ENCODE assay signal across 12 mouse cellular contexts in genomic region chr9:74977962-74978361, GRCm38 (mm10). TPM values are rescaled to one million over a fixed set of nuclear protein-coding genes. Genes with fewer than 3 reads are reported as not detected.
DNase-seq lines count a peak whose midpoint lies in the region; ATAC-seq and TF ChIP-seq lines count a peak whose summit lies in the region.
"Had no signal": no experiment of that assay in that cellular context is flagged by ENCODE, and none has a peak within 500 bp of the region (broad histone marks: within the 10 kb centered on the region; RNA-seq: fewer than 3 reads in every experiment).

No protein-coding gene starts in this region.

- no peaks in the 10 kb centered on the region for H3K9me3 ChIP-seq in kidney, postnatal 0 days (replicated peaks; ENCODE audit: low read length)
- H3K9me3 ChIP-seq in kidney, embryonic 16.5 days (ENCODE audit: low read length), result no peaks in the 10 kb centered on the region
- no peaks in the 10 kb centered on the region for H3K9me3 ChIP-seq in forebrain, postnatal 0 days (ENCODE audit: low read length)
- no peaks in the 10 kb centered on the region for H3K9me3 ChIP-seq in neural tube, embryonic 13.5 days

- 0 out of 2 replicates have a peak, but pooled peaks cover 4% of the 10 kb centered on the region for H3K36me3 ChIP-seq in kidney, postnatal 0 days (ENCODE audit: insufficient read depth, low read length)
- no peaks in the 10 kb centered on the region for H3K36me3 ChIP-seq in kidney, embryonic 16.5 days (ENCODE audit: insufficient read depth, low read length)
- no peaks in the 10 kb centered on the region for H3K36me3 ChIP-seq in forebrain, postnatal 0 days (ENCODE audit: insufficient read depth)
- H3K36me3 ChIP-seq in neural tube, embryonic 13.5 days, result 0 out of 2 replicates have a peak, but pooled peaks cover 7% of the 10 kb centered on the region

- peak; percentile 58 for DNase-seq in cerebellum, adult 9-10 months
- DNase-seq in cerebellum, adult 11 months, result no peak
- peak; percentile 11 for DNase-seq in kidney, postnatal 0 days (ENCODE audit: low spot score)
- DNase-seq in forebrain, postnatal 0 days, result no peak
- no peak for DNase-seq in spleen, postnatal 36 days (ENCODE audit: low spot score in 2 of 2)
- DNase-seq in natural killer cell, adult 2 months (ENCODE audit: low spot score in 2 of 2), result no peak
- DNase-seq: adrenal gland, postnatal 25 days; B cell, adult 2 months; liver; lung, postnatal 4 days had no signal

- H3K4me2 ChIP-seq in kidney, postnatal 0 days (ENCODE audit: low read length), result no peak overlapping the region
- H3K4me2 ChIP-seq in kidney, embryonic 16.5 days (replicated peaks; ENCODE audit: low read depth, low read length), result no peak overlapping the region
- H3K4me2 ChIP-seq in forebrain, postnatal 0 days (ENCODE audit: low read depth), result peak overlapping the region; percentile 51
- H3K4me2 ChIP-seq in neural tube, embryonic 13.5 days, result peak overlapping the region; percentile 67

- H3K27ac ChIP-seq in kidney, postnatal 0 days, result no peak overlapping the region
- no peak overlapping the region for H3K27ac ChIP-seq in kidney, embryonic 16.5 days (ENCODE audit: low read length)
- H3K27ac ChIP-seq in forebrain, postnatal 0 days (ENCODE audit: low read depth, low read length), result no peak overlapping the region
- peak overlapping the region; percentile 94 for H3K27ac ChIP-seq in neural tube, embryonic 13.5 days (replicated peaks)

- H3K27me3 ChIP-seq in kidney, postnatal 0 days (ENCODE audit: insufficient read depth, low read length), result no peaks in the 10 kb centered on the region
- no peaks in the 10 kb centered on the region for H3K27me3 ChIP-seq in kidney, embryonic 16.5 days (ENCODE audit: insufficient read depth, low read length)
- H3K27me3 ChIP-seq in forebrain, postnatal 0 days (ENCODE audit: insufficient read depth, low read length), result no peaks in the 10 kb centered on the region
- no peaks in the 10 kb centered on the region for H3K27me3 ChIP-seq in neural tube, embryonic 13.5 days

- WGBS in kidney, postnatal 0 days, result 72% methylated on average over 7 of the region's 7 CpGs
- WGBS in kidney, embryonic 16.5 days, result 77% methylated on average over 7 of the region's 7 CpGs
- WGBS in forebrain, postnatal 0 days, result 61% methylated on average over 7 of the region's 7 CpGs
- WGBS in neural tube, embryonic 13.5 days, result 63% methylated on average over 7 of the region's 7 CpGs

- H3K9ac ChIP-seq in kidney, postnatal 0 days (ENCODE audit: low read depth, low read length), result no peak overlapping the region
- H3K9ac ChIP-seq in kidney, embryonic 16.5 days (replicated peaks; ENCODE audit: low read length), result no peak overlapping the region
- peak overlapping the region; percentile 11; the same call in 1 of the 2 replicates for H3K9ac ChIP-seq in forebrain, postnatal 0 days
- H3K9ac ChIP-seq in neural tube, embryonic 13.5 days, result peak overlapping the region; percentile 79

- 0 out of 2 replicates have a peak, but pooled peaks cover 15% of the 10 kb centered on the region for H3K4me1 ChIP-seq in kidney, postnatal 0 days (replicated peaks; ENCODE audit: insufficient read depth, low read length)
- H3K4me1 ChIP-seq in kidney, embryonic 16.5 days (ENCODE audit: insufficient read depth, low read length), result peaks cover 19% of the 10 kb centered on the region
- H3K4me1 ChIP-seq in forebrain, postnatal 0 days (ENCODE audit: insufficient read depth), result peaks cover 18% of the 10 kb centered on the region
- peaks cover 66% of the 10 kb centered on the region for H3K4me1 ChIP-seq in neural tube, embryonic 13.5 days (replicated peaks)

- H3K4me3 ChIP-seq in kidney, postnatal 0 days (replicated peaks; ENCODE audit: low read depth, low read length), result no peak overlapping the region
- no peak overlapping the region for H3K4me3 ChIP-seq in kidney, embryonic 16.5 days (ENCODE audit: low read length)
- peak overlapping the region; percentile 8; the same call in 1 of the 2 replicates for H3K4me3 ChIP-seq in forebrain, postnatal 0 days (ENCODE audit: low read depth, low read length)
- peak overlapping the region; percentile 43 for H3K4me3 ChIP-seq in neural tube, embryonic 13.5 days

- TF ChIP-seq CTCF in kidney, postnatal 0 days (IDR thresholded peaks at IDR 0.05; ENCODE audit: low read depth), result no peak
- TF ChIP-seq CTCF in forebrain, postnatal 0 days (IDR thresholded peaks at IDR 0.05; ENCODE audit: low read depth), result no peak

- no peak for ATAC-seq in kidney, postnatal 0 days (replicated peaks; ENCODE audit: low FRiP score, low read depth)
- ATAC-seq in kidney, embryonic 16.5 days (ENCODE audit: low FRiP score, low TSS enrichment), result no peak
- ATAC-seq in forebrain, postnatal 0 days, result no peak
- no peak for ATAC-seq in neural tube, embryonic 13.5 days (ENCODE audit: low read depth)

RNA-seq across cellular contexts. Expression of gene Fam214a, which starts 25.3 kb away (rescaled TPM):
- polyA plus RNA-seq in kidney, postnatal 0 days (2015; fragmentation: Nextera tagmentation; extraction: Ambion mirVana), result 15.4 and 15.7 TPM in 2 replicates
- polyA plus RNA-seq in kidney, embryonic 16.5 days (2015; fragmentation: Nextera tagmentation; extraction: Ambion mirVana), result 13.1 and 13.6 TPM in 2 replicates
- 22.2 and 33.2 TPM in 2 replicates for total RNA-seq in forebrain, postnatal 0 days (2014; rRNA removed)
- 11.6 and 16.0 TPM in 2 replicates for polyA plus RNA-seq in forebrain, postnatal 0 days (2015; fragmentation: Nextera tagmentation; extraction: Ambion mirVana)
- 24.8 and 27.0 TPM in 2 replicates for polyA plus RNA-seq in neural tube, embryonic 13.5 days (2015; fragmentation: Nextera tagmentation; extraction: Ambion mirVana)

RNA-seq across cellular contexts. Expression of gene Arpp19, which starts 59.5 kb away (rescaled TPM):
- polyA plus RNA-seq in kidney, postnatal 0 days (2015; fragmentation: Nextera tagmentation; extraction: Ambion mirVana), result 360 and 366 TPM in 2 replicates
- polyA plus RNA-seq in kidney, embryonic 16.5 days (2015; fragmentation: Nextera tagmentation; extraction: Ambion mirVana), result 257 TPM in 2 replicates
- total RNA-seq in forebrain, postnatal 0 days (2014; rRNA removed), result 109 and 111 TPM in 2 replicates
- 213 and 233 TPM in 2 replicates for polyA plus RNA-seq in forebrain, postnatal 0 days (2015; fragmentation: Nextera tagmentation; extraction: Ambion mirVana)
- 228 and 239 TPM in 2 replicates for polyA plus RNA-seq in neural tube, embryonic 13.5 days (2015; fragmentation: Nextera tagmentation; extraction: Ambion mirVana)

Comparison
In these comparisons a context has a peak if more than half of its experiments do, and no peak if none do; other contexts are left out.
1. DNase-seq: peak in cerebellum, adult 9-10 months (single experiment) and kidney, postnatal 0 days (single experiment); none in cerebellum, adult 11 months (single experiment), forebrain, postnatal 0 days (single experiment), spleen, postnatal 36 days (0 of 2) and natural killer cell, adult 2 months (0 of 2).
2. H3K4me2 ChIP-seq: peak in forebrain, postnatal 0 days (single experiment) and neural tube, embryonic 13.5 days (single experiment); none in kidney, postnatal 0 days (single experiment) and kidney, embryonic 16.5 days (single experiment).
3. H3K4me3 ChIP-seq: peak in forebrain, postnatal 0 days (single experiment) and neural tube, embryonic 13.5 days (single experiment); none in kidney, postnatal 0 days (single experiment) and kidney, embryonic 16.5 days (single experiment).
4. H3K9ac ChIP-seq: peak in forebrain, postnatal 0 days (single experiment) and neural tube, embryonic 13.5 days (single experiment); none in kidney, postnatal 0 days (single experiment) and kidney, embryonic 16.5 days (single experiment).